Mouse (Mus musculus): ENCODE measurements around the gene Cacfd1.

The Cacfd1 gene

GRCm38 (mm10) chr2:27032361-27032760 is 22.6 kb downstream of the Cacfd1 start:
- no peaks in the 10 kb centered on the region for H3K9me3 ChIP-seq (ENCODE audit: low read length)
- H3K27me3 ChIP-seq (ENCODE audit: insufficient read depth, low read length), result peaks cover 32% of the 10 kb centered on the region
- no peak for TF ChIP-seq CTCF (conservative IDR thresholded peaks at IDR 0.05; ENCODE audit: low read length)
- H3K4me1 ChIP-seq (replicated peaks; ENCODE audit: low read depth, low read length), result peaks cover 22% of the 10 kb centered on the region
- no peaks in the 10 kb centered on the region for H3K36me3 ChIP-seq (ENCODE audit: insufficient read depth, low read length)
- no peak overlapping the region for H3K4me3 ChIP-seq (replicated peaks; ENCODE audit: low read length)

GRCm38 (mm10) chr2:27036003-27036402 is 26.3 kb downstream of the Cacfd1 start:
- H3K27me3 ChIP-seq (ENCODE audit: insufficient read depth, low read length), result 0 out of 2 replicates have a peak, but pooled peaks cover 3% of the 10 kb centered on the region
- no peaks in the 10 kb centered on the region for H3K9me3 ChIP-seq (ENCODE audit: low read length)
- H3K4me3 ChIP-seq (replicated peaks; ENCODE audit: low read length), result no peak overlapping the region
- TF ChIP-seq NANOG (IDR thresholded peaks at IDR 0.05; ENCODE audit: borderline replicate concordance, low read length), result no peak
- H3K36me3 ChIP-seq (ENCODE audit: insufficient read depth, low read length), result no peaks in the 10 kb centered on the region
- H3K4me1 ChIP-seq (replicated peaks; ENCODE audit: low read depth, low read length), result peaks cover 18% of the 10 kb centered on the region

GRCm38 (mm10) chr2:27037008-27037407 is 27.3 kb downstream of the Cacfd1 start:
- Histone ChIP-seq H3K36me3 (ENCODE audit: insufficient read depth, low read length) (no peaks in the 10 kb centered on the region), H3K9me3 (ENCODE audit: low read length) (no peaks in the 10 kb centered on the region), H3K4me1 (replicated peaks; ENCODE audit: low read depth, low read length) (peaks cover 17% of the 10 kb centered on the region), H3K4me3 (replicated peaks; ENCODE audit: low read length) (no peak overlapping the region), H3K27me3 (ENCODE audit: insufficient read depth, low read length) (0 out of 2 replicates have a peak, but pooled peaks cover 3% of the 10 kb centered on the region)
- TF ChIP-seq CTCF (conservative IDR thresholded peaks at IDR 0.05; ENCODE audit: low read length) (no peak), POU5F1 (IDR thresholded peaks at IDR 0.05; ENCODE audit: borderline replicate concordance, low read length) (no peak), NANOG (IDR thresholded peaks at IDR 0.05; ENCODE audit: borderline replicate concordance, low read length) (no peak)

DNA sequence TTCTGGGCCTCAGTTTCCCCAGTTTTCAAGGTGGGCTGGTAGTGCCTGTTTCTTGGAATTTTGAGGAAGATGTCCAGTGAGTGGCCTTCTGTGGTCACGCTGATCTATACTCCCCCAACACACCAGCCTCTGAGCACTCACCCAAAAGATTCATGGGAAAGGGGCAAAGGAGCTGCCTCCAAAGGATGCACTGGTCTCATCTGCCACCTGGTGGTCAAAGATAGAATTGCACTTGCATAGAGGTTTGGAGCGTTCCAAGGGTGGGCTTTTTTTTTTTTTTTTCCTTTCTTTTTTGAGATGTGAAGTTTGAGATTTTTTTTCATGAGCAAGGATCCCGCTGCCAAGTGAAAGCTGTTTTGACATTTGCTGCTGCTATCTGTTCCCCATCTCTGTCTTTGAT is 28.9 kb downstream of the Cacfd1 start:
- Histone ChIP-seq H3K4me1 (replicated peaks; ENCODE audit: low read depth, low read length) (peaks cover 14% of the 10 kb centered on the region), H3K27me3 (ENCODE audit: insufficient read depth, low read length) (0 out of 2 replicates have a peak, but pooled peaks cover 3% of the 10 kb centered on the region), H3K4me3 (replicated peaks; ENCODE audit: low read length) (no peak overlapping the region), H3K9me3 (ENCODE audit: low read length) (no peaks in the 10 kb centered on the region), H3K36me3 (ENCODE audit: insufficient read depth, low read length) (no peaks in the 10 kb centered on the region)
- TF ChIP-seq NANOG (IDR thresholded peaks at IDR 0.05; ENCODE audit: borderline replicate concordance, low read length) (no peak), CTCF (conservative IDR thresholded peaks at IDR 0.05; ENCODE audit: low read length) (peak; percentile 98)

GRCm38 (mm10) chr2:27039286-27039685 is 29.6 kb downstream of the Cacfd1 start:
- TF ChIP-seq CTCF (conservative IDR thresholded peaks at IDR 0.05; ENCODE audit: low read length) (peak; percentile 60), NANOG (IDR thresholded peaks at IDR 0.05; ENCODE audit: borderline replicate concordance, low read length) (no peak), POU5F1 (IDR thresholded peaks at IDR 0.05; ENCODE audit: borderline replicate concordance, low read length) (no peak)

DNA sequence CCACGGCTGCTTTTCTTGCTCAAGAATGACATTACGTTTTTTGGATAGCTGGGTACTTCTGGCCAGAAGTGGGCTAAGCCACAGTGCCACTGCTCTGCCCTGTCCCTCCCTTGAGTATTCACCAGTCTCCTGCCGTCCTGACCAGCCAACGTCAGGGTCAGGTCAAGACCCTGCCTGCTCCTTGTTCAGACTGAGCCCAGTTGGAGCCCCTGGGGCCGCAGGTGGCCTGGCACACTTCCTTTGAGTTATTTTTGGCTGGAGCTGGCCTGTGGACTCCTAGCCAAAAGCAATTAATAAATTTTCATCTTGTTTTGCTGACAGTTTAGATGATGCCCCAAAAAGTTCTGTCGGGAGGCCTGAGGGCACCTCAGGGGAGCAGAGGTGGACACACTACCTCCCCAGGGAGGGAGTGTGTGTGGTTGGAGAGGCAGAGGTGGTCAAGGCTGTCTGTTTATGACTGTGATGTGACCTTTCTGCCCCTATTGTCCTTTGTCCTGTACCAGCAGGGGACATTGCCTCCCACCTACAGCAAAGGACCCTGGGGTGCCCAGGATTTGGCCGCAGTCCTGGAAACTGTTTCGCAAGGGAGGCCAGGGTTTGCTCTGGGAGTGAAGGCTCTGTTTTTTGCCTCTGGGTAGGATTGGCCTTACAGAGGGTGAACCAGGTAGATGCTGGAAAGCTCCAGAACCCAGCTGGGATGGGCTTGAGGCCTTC is 32.6 kb downstream of the Cacfd1 start:
- H3K4me3 ChIP-seq (replicated peaks; ENCODE audit: low read length), result no peak overlapping the region
- H3K27me3 ChIP-seq (ENCODE audit: insufficient read depth, low read length), result no peaks in the 10 kb centered on the region
- H3K4me1 ChIP-seq (replicated peaks; ENCODE audit: low read depth, low read length), result peaks cover 6% of the 10 kb centered on the region
- H3K36me3 ChIP-seq (ENCODE audit: insufficient read depth, low read length), result no peaks in the 10 kb centered on the region
- H3K9me3 ChIP-seq (ENCODE audit: low read length), result no peaks in the 10 kb centered on the region
- TF ChIP-seq CTCF (conservative IDR thresholded peaks at IDR 0.05; ENCODE audit: low read length), result no peak
- no peak for TF ChIP-seq POU5F1 (IDR thresholded peaks at IDR 0.05; ENCODE audit: borderline replicate concordance, low read length)
- no peak for TF ChIP-seq NANOG (IDR thresholded peaks at IDR 0.05; ENCODE audit: borderline replicate concordance, low read length)

More at GRCm38 (mm10) chr2:27039286-27039685, 29.6 kb downstream of the Cacfd1 start:
- Histone ChIP-seq H3K27me3 (ENCODE audit: insufficient read depth, low read length) (0 out of 2 replicates have a peak, but pooled peaks cover 3% of the 10 kb centered on the region), H3K36me3 (ENCODE audit: insufficient read depth, low read length) (no peaks in the 10 kb centered on the region), H3K9me3 (ENCODE audit: low read length) (no peaks in the 10 kb centered on the region), H3K4me3 (replicated peaks; ENCODE audit: low read length) (no peak overlapping the region), H3K4me1 (replicated peaks; ENCODE audit: low read depth, low read length) (peaks cover 14% of the 10 kb centered on the region)

DNA sequence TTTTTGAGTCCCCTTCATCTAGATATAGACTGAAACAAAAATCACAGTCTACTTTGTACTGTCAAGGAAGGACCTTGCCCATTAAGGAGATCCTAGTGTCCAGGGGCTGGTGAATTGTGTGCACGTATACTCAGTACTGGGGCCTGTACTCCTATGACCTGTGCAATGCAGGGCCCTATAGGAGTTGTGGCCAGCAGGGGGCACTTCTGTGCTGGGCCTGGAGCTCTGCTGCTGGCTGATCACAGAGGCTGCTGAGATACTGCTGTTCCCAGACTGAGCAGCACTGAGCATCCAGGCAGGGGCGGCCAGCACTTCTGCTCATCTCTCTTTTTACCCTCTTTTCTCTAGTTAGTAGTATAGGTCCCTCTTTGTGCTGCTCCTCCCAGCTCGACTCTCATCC is 33.7 kb downstream of the Cacfd1 start:
- TF ChIP-seq NANOG (IDR thresholded peaks at IDR 0.05; ENCODE audit: borderline replicate concordance, low read length) (no peak), CTCF (conservative IDR thresholded peaks at IDR 0.05; ENCODE audit: low read length) (peak; percentile 58)
- Histone ChIP-seq H3K9me3 (ENCODE audit: low read length) (no peaks in the 10 kb centered on the region), H3K27me3 (ENCODE audit: insufficient read depth, low read length) (no peaks in the 10 kb centered on the region), H3K36me3 (ENCODE audit: insufficient read depth, low read length) (no peaks in the 10 kb centered on the region), H3K4me3 (replicated peaks; ENCODE audit: low read length) (no peak overlapping the region), H3K4me1 (replicated peaks; ENCODE audit: low read depth, low read length) (peaks cover 1% of the 10 kb centered on the region; the same call in 1 of the 2 replicates)

- no peaks in the 10 kb centered on the region for H3K27me3 ChIP-seq (ENCODE audit: insufficient read depth, low read length)
- no peaks in the 10 kb centered on the region for H3K36me3 ChIP-seq (ENCODE audit: insufficient read depth, low read length)
- no peak for TF ChIP-seq POU5F1 (IDR thresholded peaks at IDR 0.05; ENCODE audit: borderline replicate concordance, low read length)
- TF ChIP-seq NANOG (IDR thresholded peaks at IDR 0.05; ENCODE audit: borderline replicate concordance, low read length), result no peak
- H3K4me3 ChIP-seq (replicated peaks; ENCODE audit: low read length), result no peak overlapping the region
- no peaks in the 10 kb centered on the region; the same call in 1 of the 2 replicates for H3K4me1 ChIP-seq (replicated peaks; ENCODE audit: low read depth, low read length)
- no peaks in the 10 kb centered on the region for H3K9me3 ChIP-seq (ENCODE audit: low read length)
Observed at GRCm38 (mm10) chr2:27044166-27044565, 34.4 kb downstream of the Cacfd1 start.

GRCm38 (mm10) chr2:27044641-27045040 is 34.9 kb downstream of the Cacfd1 start:
- Histone ChIP-seq H3K36me3 (ENCODE audit: insufficient read depth, low read length) (no peaks in the 10 kb centered on the region), H3K4me1 (replicated peaks; ENCODE audit: low read depth, low read length) (no peaks in the 10 kb centered on the region), H3K4me3 (replicated peaks; ENCODE audit: low read length) (no peak overlapping the region), H3K27me3 (ENCODE audit: insufficient read depth, low read length) (no peaks in the 10 kb centered on the region), H3K9me3 (ENCODE audit: low read length) (no peaks in the 10 kb centered on the region)
- TF ChIP-seq NANOG (IDR thresholded peaks at IDR 0.05; ENCODE audit: borderline replicate concordance, low read length), result no peak

Measured in E14TG2a.4 (cell line).